ENCODE assay signal across 23 mouse cellular contexts in genomic region chr9:42156566-42156965, GRCm38 (mm10). TPM values are rescaled to one million over a fixed set of nuclear protein-coding genes. Genes with fewer than 3 reads are reported as not detected.
DNase-seq lines count a peak whose midpoint lies in the region; ATAC-seq lines count a peak whose summit lies in the region.
"Had no signal": no experiment of that assay in that cellular context is flagged by ENCODE, and none has a peak within 500 bp of the region (broad histone marks: within the 10 kb centered on the region; RNA-seq: fewer than 3 reads in every experiment).

No protein-coding gene starts in this region.

- no peaks in the 10 kb centered on the region for H3K36me3 ChIP-seq in midbrain, embryonic 11.5 days (ENCODE audit: control insufficient read depth, insufficient read depth, low read length)
- no peaks in the 10 kb centered on the region for H3K36me3 ChIP-seq in midbrain, embryonic 14.5 days (ENCODE audit: control insufficient read depth, insufficient read depth, low read length)
- no peaks in the 10 kb centered on the region for H3K36me3 ChIP-seq in intestine, embryonic 15.5 days
- H3K36me3 ChIP-seq: embryonic facial prominence, embryonic 10.5 days; embryonic facial prominence, embryonic 12.5 days; forebrain, embryonic 12.5 days; G1E had no signal

- H3K27me3 ChIP-seq in midbrain, embryonic 11.5 days (ENCODE audit: control insufficient read depth, insufficient read depth, low read length): no peaks in the 10 kb centered on the region
- H3K27me3 ChIP-seq in midbrain, embryonic 14.5 days (ENCODE audit: control insufficient read depth, insufficient read depth, low read length): no peaks in the 10 kb centered on the region
- no peaks in the 10 kb centered on the region for H3K27me3 ChIP-seq in intestine, embryonic 15.5 days (replicated peaks)
- H3K27me3 ChIP-seq: embryonic facial prominence, embryonic 12.5 days; forebrain, embryonic 12.5 days; Patski had no signal

- no peak overlapping the region for H3K4me2 ChIP-seq in midbrain, embryonic 11.5 days
- no peak overlapping the region for H3K4me2 ChIP-seq in midbrain, embryonic 14.5 days (ENCODE audit: low read length)
- no peak overlapping the region for H3K4me2 ChIP-seq in intestine, embryonic 15.5 days (replicated peaks)
- H3K4me2 ChIP-seq: embryonic facial prominence, embryonic 12.5 days; forebrain, embryonic 12.5 days had no signal

- WGBS in midbrain, embryonic 11.5 days: 85% methylated on average over 3 of the region's 3 CpGs
- WGBS in midbrain, embryonic 14.5 days: 88% methylated on average over 3 of the region's 3 CpGs
- 63% methylated on average over 3 of the region's 3 CpGs for WGBS in intestine, embryonic 15.5 days

- H3K9me3 ChIP-seq in midbrain, embryonic 11.5 days (ENCODE audit: control insufficient read depth, low read length): no peaks in the 10 kb centered on the region
- no peaks in the 10 kb centered on the region for H3K9me3 ChIP-seq in midbrain, embryonic 14.5 days (ENCODE audit: control insufficient read depth, low read length)
- no peaks in the 10 kb centered on the region for H3K9me3 ChIP-seq in intestine, embryonic 15.5 days
- H3K9me3 ChIP-seq: embryonic facial prominence, embryonic 10.5 days; embryonic facial prominence, embryonic 12.5 days; forebrain, embryonic 12.5 days; G1E had no signal

- DNase-seq in midbrain, embryonic 11.5 days (ENCODE audit: low spot score, missing footprints): peak; percentile 37
- DNase-seq in midbrain, embryonic 14.5 days: no peak
- DNase-seq in ES-CJ7 (ENCODE audit: low read depth, low spot score): peak; percentile 35
- peak; percentile 64 for DNase-seq in R1 (ENCODE audit: low read depth, low spot score)
- DNase-seq: adrenal gland, adult 8-10 months; adrenal gland, postnatal 14 days; adrenal gland, postnatal 36 days; cerebellum, adult 11-12 months; cerebellum, adult 2 months; cerebellum, adult 9-10 months; cerebellum, postnatal 10 days; cerebellum, postnatal 25 days; forebrain, postnatal 0 days had no signal

- no peak overlapping the region for H3K27ac ChIP-seq in midbrain, embryonic 11.5 days (ENCODE audit: low read depth, low read length)
- H3K27ac ChIP-seq in midbrain, embryonic 14.5 days (replicated peaks; ENCODE audit: low read depth, low read length): no peak overlapping the region
- no peak overlapping the region for H3K27ac ChIP-seq in intestine, embryonic 15.5 days
- H3K27ac ChIP-seq: embryonic facial prominence, embryonic 10.5 days; embryonic facial prominence, embryonic 12.5 days; forebrain, embryonic 12.5 days had no signal

- no peak for ATAC-seq in midbrain, embryonic 11.5 days (ENCODE audit: low FRiP score)
- no peak for ATAC-seq in midbrain, embryonic 14.5 days (ENCODE audit: low FRiP score, low TSS enrichment)
- no peak for ATAC-seq in intestine, embryonic 15.5 days
- ATAC-seq in megakaryocyte progenitor cell, adult 5-6 weeks (replicated peaks; ENCODE audit: poor library complexity): no peak
- no peak for ATAC-seq in frontal cortex, adult (ENCODE audit: low TSS enrichment)
- ATAC-seq: activated CD4-positive, CD25-positive, alpha-beta regulatory T cell, adult 4 months; forebrain, embryonic 14.5 days; forebrain, postnatal 0 days; Patski had no signal

- no peak overlapping the region for H3K9ac ChIP-seq in midbrain, embryonic 11.5 days (ENCODE audit: low read length)
- H3K9ac ChIP-seq in midbrain, embryonic 14.5 days (replicated peaks; ENCODE audit: low read length): no peak overlapping the region
- no peak overlapping the region for H3K9ac ChIP-seq in intestine, embryonic 15.5 days
- H3K9ac ChIP-seq: embryonic facial prominence, embryonic 12.5 days; forebrain, embryonic 12.5 days; forebrain, postnatal 0 days had no signal

- no peak overlapping the region for H3K4me3 ChIP-seq in midbrain, embryonic 11.5 days (ENCODE audit: low read depth, low read length)
- no peak overlapping the region for H3K4me3 ChIP-seq in midbrain, embryonic 14.5 days (replicated peaks; ENCODE audit: low read depth, low read length)
- no peak overlapping the region for H3K4me3 ChIP-seq in intestine, embryonic 15.5 days (replicated peaks)
- H3K4me3 ChIP-seq: embryonic facial prominence, embryonic 10.5 days; embryonic facial prominence, embryonic 12.5 days; forebrain, embryonic 12.5 days had no signal

- no peaks in the 10 kb centered on the region for H3K4me1 ChIP-seq in midbrain, embryonic 11.5 days (ENCODE audit: control insufficient read depth, insufficient read depth, low read length)
- no peaks in the 10 kb centered on the region for H3K4me1 ChIP-seq in midbrain, embryonic 14.5 days (ENCODE audit: control insufficient read depth, insufficient read depth, low read length)
- H3K4me1 ChIP-seq in intestine, embryonic 15.5 days (replicated peaks): no peaks in the 10 kb centered on the region
- H3K4me1 ChIP-seq: embryonic facial prominence, embryonic 10.5 days; embryonic facial prominence, embryonic 12.5 days; forebrain, embryonic 12.5 days had no signal

RNA-seq across cellular contexts. Expression of gene Sorl1, which starts 32.5 kb away (rescaled TPM):
- 3.1 and 3.8 TPM in 2 replicates for polyA plus RNA-seq in midbrain, embryonic 11.5 days (2014; fragmentation: Nextera tagmentation; extraction: Ambion mirVana)
- 8.3 and 8.8 TPM in 2 replicates for polyA plus RNA-seq in midbrain, embryonic 14.5 days (2014; fragmentation: Nextera tagmentation; extraction: Ambion mirVana)
- polyA plus RNA-seq in intestine, embryonic 15.5 days (2015; fragmentation: Nextera tagmentation; extraction: Ambion mirVana): 9.0 and 10.3 TPM in 2 replicates
- total RNA-seq in megakaryocyte progenitor cell, adult 5-6 weeks (2015): 26.8 and 29.4 TPM in 2 replicates
- total RNA-seq in megakaryocyte progenitor cell, adult 5-6 weeks (2017): 23.9 and 29.4 TPM in 2 replicates
